Comparison of ENCODE assay signal across 19 mouse cellular contexts in the genomic region with DNA sequence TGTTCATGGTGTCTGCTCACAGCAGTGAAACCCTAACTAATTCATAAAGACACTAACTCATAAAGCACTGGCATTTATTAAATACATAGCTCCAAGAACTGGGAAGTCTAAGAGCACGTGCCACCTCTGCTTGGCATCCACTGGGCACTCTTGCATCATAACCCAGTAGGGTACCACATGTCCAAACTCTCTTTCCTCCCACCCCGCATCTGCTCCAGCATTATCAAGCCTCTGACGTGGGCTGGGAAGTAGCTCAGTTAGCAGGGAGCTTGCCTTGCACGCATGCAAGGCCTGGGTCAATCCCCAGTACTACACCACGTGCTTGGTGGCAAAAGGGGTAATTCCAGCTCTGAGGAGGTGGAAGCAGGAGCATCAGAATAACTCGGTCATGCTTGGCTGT. TPM values are rescaled to one million over a fixed set of nuclear protein-coding genes. Genes with fewer than 3 reads are reported as not detected.
"Had no signal": no experiment of that assay in that cellular context is flagged by ENCODE, and none has a peak within 500 bp of the region (broad histone marks: within the 10 kb centered on the region; RNA-seq: fewer than 3 reads in every experiment).

No protein-coding gene starts in this region.

- H3K27ac ChIP-seq: intestine, embryonic 15.5 days; limb, embryonic 12.5 days; midbrain, embryonic 10.5 days; neural tube, embryonic 12.5 days; stomach, postnatal 0 days had no signal

- ATAC-seq: intestine, embryonic 15.5 days had no signal

- DNase-seq: kidney, adult 18-20 months; kidney, postnatal 10 days; kidney, postnatal 4 days; lung, embryonic 14.5 days; lung, postnatal 10 days; lung, postnatal 4 days; midbrain, embryonic 14.5 days; thymus, adult 18-20 months; thymus, postnatal 14 days had no signal

- H3K4me3 ChIP-seq: intestine, embryonic 15.5 days; limb, embryonic 12.5 days; midbrain, embryonic 10.5 days; myocyte; neural tube, embryonic 12.5 days had no signal

- H3K36me3 ChIP-seq: intestine, embryonic 15.5 days; limb, embryonic 12.5 days; midbrain, embryonic 10.5 days; neural tube, embryonic 12.5 days had no signal

- H3K4me1 ChIP-seq: neural tube, embryonic 12.5 days had no signal

- H3K27me3 ChIP-seq: intestine, embryonic 15.5 days; limb, embryonic 12.5 days; neural tube, embryonic 12.5 days had no signal

- H3K9me3 ChIP-seq: intestine, embryonic 15.5 days; limb, embryonic 12.5 days; midbrain, embryonic 10.5 days; neural tube, embryonic 12.5 days had no signal

RNA-seq across cellular contexts. Expression of a gene that starts 16.1 kb away (rescaled TPM):
- total RNA-seq: liver, adult 2 months; megakaryocyte, adult 5-6 weeks; neutrophil, adult 5-6 weeks had no signal
- polyA plus RNA-seq: kidney, embryonic 14.5 days; limb, embryonic 12.5 days; liver, adult 2 months; midbrain, embryonic 10.5 days; midbrain, embryonic 14.5 days; neural tube, embryonic 12.5 days had no signal
